Mouse (Mus musculus): ENCODE data around the gene Tmem239. TPM values are rescaled to one million over a fixed set of nuclear protein-coding genes. Genes with fewer than 3 reads are reported as not detected.

The Tmem239 gene
- polyA plus RNA-seq, 1 experiment = not detected

DNA sequence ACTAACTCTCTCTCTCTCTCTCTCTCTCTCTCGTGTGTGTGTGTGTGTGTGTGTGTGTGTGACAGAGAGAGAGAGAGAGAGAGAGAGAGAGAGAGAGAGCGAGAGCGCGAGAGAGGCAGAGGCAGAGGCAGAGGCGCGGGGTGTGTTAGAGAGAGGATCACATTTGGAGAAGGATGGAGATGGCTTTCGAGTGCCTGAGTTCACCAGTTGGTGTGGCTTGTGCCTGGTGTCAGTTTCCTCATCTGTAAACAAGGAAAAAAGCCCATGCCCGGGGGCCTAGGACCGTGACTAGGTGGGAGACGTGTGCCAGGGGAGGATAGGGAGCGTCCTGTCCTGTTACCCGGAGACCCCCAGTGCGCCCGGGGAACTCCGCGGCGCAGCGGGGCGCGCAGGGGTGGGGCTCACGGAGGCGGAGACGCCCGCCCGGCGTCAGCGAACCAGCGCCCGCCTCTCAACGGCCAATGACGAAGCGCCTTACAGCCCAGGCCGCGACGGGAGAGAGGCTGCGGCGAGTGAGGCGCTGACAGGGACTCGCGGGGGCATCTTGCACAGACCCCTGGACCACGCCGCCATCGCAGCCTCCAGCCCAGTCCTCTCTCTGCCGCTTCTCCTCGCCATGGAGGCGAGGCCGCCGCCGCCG lies 43.6 kb downstream of the Tmem239 start, which contains the start of gene Ptpra:
Gene Ptpra, plus strand, starts transcription at position 485 of the 640 bp plus-strand sequence.
- Histone ChIP-seq H3K4me1 (ENCODE audit: control insufficient read depth, insufficient read depth, low read length) (peaks cover 24% of the 10 kb centered on the region), H3K27ac (ENCODE audit: insufficient read depth, low read depth, low read length) (peak within 1 kb of the TSS; percentile 55), H3K4me3 (ENCODE audit: insufficient read depth, low read length) (peak within 1 kb of the TSS; percentile 91)
- TF ChIP-seq CTCF (IDR thresholded peaks at IDR 0.05; ENCODE audit: low read depth, low read length) (no peak), POLR2A (IDR thresholded peaks at IDR 0.05; ENCODE audit: borderline replicate concordance, low read depth, low read length) (no peak)

DNA sequence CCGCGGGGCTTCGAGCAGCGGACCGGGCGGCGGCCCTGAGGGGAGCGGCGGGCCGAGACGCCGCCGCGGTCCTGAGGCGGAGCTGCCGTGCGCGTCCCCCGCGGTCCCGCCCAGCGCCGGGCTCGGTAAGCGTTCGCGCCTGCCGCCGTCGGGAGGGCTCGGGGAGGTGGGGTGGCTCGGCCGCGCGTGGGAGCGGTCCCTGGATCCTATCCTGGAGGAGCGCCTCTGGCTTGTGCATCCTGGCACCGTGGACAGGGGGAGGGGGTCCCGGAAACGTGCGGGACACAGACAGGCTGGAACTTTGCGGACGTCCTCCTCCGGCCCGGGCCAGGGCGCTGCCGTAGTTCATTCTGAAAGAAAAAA lies 44.1 kb downstream of the Tmem239 start:
- TF ChIP-seq CTCF (IDR thresholded peaks at IDR 0.05; ENCODE audit: low read depth, low read length) = no peak
- TF ChIP-seq POLR2A (IDR thresholded peaks at IDR 0.05; ENCODE audit: borderline replicate concordance, low read depth, low read length) = no peak
- Histone ChIP-seq H3K27ac (ENCODE audit: insufficient read depth, low read depth, low read length) (peak overlapping the region; percentile 55), H3K4me3 (ENCODE audit: insufficient read depth, low read length) (peak overlapping the region; percentile 91), H3K4me1 (ENCODE audit: control insufficient read depth, insufficient read depth, low read length) (peaks cover 26% of the 10 kb centered on the region)

DNA sequence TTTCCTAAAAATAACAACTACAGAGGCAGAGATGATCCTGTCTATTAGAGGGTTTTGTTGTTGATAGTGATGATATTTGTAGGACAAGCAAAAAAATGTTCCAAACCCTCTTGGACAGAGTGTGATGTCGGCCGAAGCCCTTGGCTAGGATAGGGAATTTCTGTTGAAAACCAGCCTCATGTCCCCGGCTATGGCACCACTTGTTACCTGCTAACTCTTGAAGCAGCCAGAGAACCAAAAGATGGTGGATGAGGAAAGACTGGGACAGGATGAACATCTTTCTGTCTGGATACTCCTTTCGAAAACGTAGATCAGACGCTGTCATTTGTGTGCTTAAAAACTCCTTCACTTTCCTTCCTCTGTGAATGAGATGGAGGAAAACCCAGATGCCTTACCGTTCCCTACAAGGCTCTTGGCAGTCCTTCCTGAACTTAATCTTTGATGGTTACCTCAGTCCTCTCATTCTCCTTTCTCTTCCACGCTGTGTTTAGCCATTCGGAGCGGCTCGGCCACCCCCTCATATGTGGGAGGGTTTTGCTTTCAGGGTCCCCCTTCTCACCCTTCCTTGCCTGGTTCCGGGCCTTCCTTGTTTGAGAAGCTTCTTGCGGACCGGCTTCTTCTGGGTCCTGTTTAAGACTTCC lies 44.9 kb downstream of the Tmem239 start:
- Histone ChIP-seq H3K27ac (ENCODE audit: insufficient read depth, low read depth, low read length) (peak overlapping the region; percentile 55), H3K4me1 (ENCODE audit: control insufficient read depth, insufficient read depth, low read length) (peaks cover 28% of the 10 kb centered on the region), H3K4me3 (ENCODE audit: insufficient read depth, low read length) (peak overlapping the region; percentile 91)
- TF ChIP-seq CTCF (IDR thresholded peaks at IDR 0.05; ENCODE audit: low read depth, low read length) (no peak), POLR2A (IDR thresholded peaks at IDR 0.05; ENCODE audit: borderline replicate concordance, low read depth, low read length) (no peak)

DNA sequence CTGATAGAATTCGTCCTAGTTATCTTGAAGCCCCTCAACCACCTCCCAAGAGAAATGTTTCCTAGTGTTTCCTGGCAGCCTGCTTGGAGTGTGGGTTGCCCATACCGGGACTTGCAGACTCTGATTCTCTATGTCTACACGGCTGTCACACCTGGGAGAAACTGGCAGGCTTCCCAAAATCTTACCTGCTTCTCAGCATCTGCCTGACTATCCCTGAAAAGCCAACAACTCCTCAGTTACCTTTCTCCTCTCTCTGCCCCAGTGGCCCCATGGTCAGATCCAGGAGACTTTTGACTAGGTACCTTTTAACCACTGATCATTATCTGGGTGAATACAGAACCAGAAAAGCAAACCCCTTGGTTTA lies 45.4 kb downstream of the Tmem239 start:
- TF ChIP-seq POLR2A (IDR thresholded peaks at IDR 0.05; ENCODE audit: borderline replicate concordance, low read depth, low read length) = no peak
- TF ChIP-seq CTCF (IDR thresholded peaks at IDR 0.05; ENCODE audit: low read depth, low read length) = no peak
- peak overlapping the region; percentile 55; the same call in 1 of the 2 replicates for H3K27ac ChIP-seq (ENCODE audit: insufficient read depth, low read depth, low read length)
- H3K4me1 ChIP-seq (ENCODE audit: control insufficient read depth, insufficient read depth, low read length) = peaks cover 28% of the 10 kb centered on the region
- H3K4me3 ChIP-seq (ENCODE audit: insufficient read depth, low read length) = peak overlapping the region; percentile 91

DNA sequence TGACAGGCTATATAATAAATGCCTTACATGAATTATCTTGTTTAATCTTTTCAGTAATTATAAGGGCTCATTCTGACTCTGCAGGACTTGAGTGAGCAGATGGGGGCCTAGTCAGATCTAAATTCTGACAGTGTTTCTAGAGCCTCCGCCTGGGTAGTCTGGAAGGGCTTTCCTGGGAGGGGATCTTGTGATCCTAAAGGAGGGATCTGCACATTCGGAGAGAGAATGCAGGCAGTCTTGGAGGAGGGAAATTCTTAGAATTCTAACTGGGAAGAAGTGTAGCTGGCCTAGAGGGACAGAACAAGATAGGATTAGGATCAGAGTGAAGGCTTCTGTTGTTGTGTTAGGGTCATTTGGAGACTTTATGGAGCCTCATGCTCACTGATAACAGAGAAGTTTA lies 46.0 kb downstream of the Tmem239 start:
- Histone ChIP-seq H3K4me3 (ENCODE audit: insufficient read depth, low read length) (peak overlapping the region; percentile 33), H3K4me1 (ENCODE audit: control insufficient read depth, insufficient read depth, low read length) (peaks cover 28% of the 10 kb centered on the region), H3K27ac (ENCODE audit: insufficient read depth, low read depth, low read length) (peak overlapping the region; percentile 34)
- TF ChIP-seq CTCF (IDR thresholded peaks at IDR 0.05; ENCODE audit: low read depth, low read length) = no peak
- no peak for TF ChIP-seq POLR2A (IDR thresholded peaks at IDR 0.05; ENCODE audit: borderline replicate concordance, low read depth, low read length)

DNA sequence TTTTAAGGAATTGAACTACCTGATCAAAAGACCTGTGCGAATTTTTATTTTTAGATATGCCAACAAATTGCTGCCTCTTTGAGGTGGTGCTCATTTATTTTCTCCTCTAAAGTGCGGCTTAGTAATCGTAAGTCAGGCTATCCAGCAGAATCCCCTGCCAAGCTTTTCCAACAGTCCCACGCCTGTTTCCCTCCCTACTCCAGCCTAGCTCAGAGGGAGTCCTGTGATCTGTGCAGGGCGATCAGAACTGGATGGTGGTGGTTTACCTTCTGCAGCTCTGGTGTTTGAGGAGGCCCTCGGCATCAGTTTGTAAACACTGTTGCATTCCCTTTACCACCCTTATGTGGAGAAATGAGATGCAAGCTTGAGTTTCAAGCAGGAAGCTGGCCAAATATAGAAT lies 47.1 kb downstream of the Tmem239 start:
- H3K4me1 ChIP-seq (ENCODE audit: control insufficient read depth, insufficient read depth, low read length) = peaks cover 30% of the 10 kb centered on the region
- peak overlapping the region; percentile 94 for H3K27ac ChIP-seq (ENCODE audit: insufficient read depth, low read depth, low read length)
- no peak for TF ChIP-seq POLR2A (IDR thresholded peaks at IDR 0.05; ENCODE audit: borderline replicate concordance, low read depth, low read length)
- no peak for TF ChIP-seq CTCF (IDR thresholded peaks at IDR 0.05; ENCODE audit: low read depth, low read length)
- peak overlapping the region; percentile 59 for H3K4me3 ChIP-seq (ENCODE audit: insufficient read depth, low read length)

DNA sequence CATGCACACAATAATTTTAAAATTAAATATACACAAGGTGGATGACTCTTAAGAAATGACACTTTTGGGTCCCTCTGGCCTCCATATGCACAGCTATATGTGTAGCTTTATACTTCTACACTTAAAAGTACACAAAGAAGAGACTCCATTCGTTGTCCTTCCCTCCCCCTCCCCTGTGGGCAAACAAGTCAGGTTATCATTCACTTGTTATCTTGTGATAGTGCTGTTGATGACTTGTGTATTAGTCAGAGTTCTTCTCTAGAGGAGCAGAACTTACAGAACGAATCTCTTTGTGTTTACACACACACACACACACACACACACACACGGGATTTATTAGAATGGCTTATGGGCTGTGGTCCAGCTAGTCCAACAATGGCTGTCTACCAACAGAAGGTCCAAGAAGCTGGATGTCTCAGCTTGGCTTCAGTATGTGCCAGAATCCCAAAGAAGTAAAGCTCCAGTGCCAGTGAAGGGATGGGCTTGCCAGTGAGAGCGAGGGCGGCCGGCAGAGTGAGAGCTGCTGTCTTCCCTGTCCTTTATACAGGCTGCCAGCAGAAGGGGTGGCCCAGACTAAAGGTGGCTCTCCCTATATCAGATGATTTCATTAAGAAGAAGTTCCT lies 48.6 kb downstream of the Tmem239 start:
- H3K4me3 ChIP-seq (ENCODE audit: insufficient read depth, low read length) = no peak overlapping the region
- no peak for TF ChIP-seq POLR2A (IDR thresholded peaks at IDR 0.05; ENCODE audit: borderline replicate concordance, low read depth, low read length)
- no peak for TF ChIP-seq CTCF (IDR thresholded peaks at IDR 0.05; ENCODE audit: low read depth, low read length)
- peaks cover 30% of the 10 kb centered on the region for H3K4me1 ChIP-seq (ENCODE audit: control insufficient read depth, insufficient read depth, low read length)
- no peak overlapping the region for H3K27ac ChIP-seq (ENCODE audit: insufficient read depth, low read depth, low read length)

Other genes starting within 250 kb of the Tmem239 start
- gene Snrpb, start 227.1 kb upstream of the Tmem239 start, polyA plus RNA-seq (2012; ENCODE audit: insufficient read depth, insufficient read length, missing spikeins) = 154 and 166 TPM in 2 replicates
- not detected in 2 replicates for gene Tmc2, start 211.3 kb upstream of the Tmem239 start, polyA plus RNA-seq (2012; ENCODE audit: insufficient read depth, insufficient read length, missing spikeins)
- 46.4 and 51.8 TPM in 2 replicates for gene Nop56, start 132.0 kb upstream of the Tmem239 start, polyA plus RNA-seq (2012; ENCODE audit: insufficient read depth, insufficient read length, missing spikeins)
- 162 and 179 TPM in 2 replicates for gene Idh3b, start 121.9 kb upstream of the Tmem239 start, polyA plus RNA-seq (2012; ENCODE audit: insufficient read depth, insufficient read length, missing spikeins)
- gene Ebf4, start 111.3 kb upstream of the Tmem239 start, polyA plus RNA-seq (2012; ENCODE audit: insufficient read depth, insufficient read length, missing spikeins) = not detected in 2 replicates
- 0.33 TPM in 1 of 2 replicates, not detected in the other for gene Cpxm1, start 8.9 kb upstream of the Tmem239 start, polyA plus RNA-seq (2012; ENCODE audit: insufficient read depth, insufficient read length, missing spikeins)
- gene Gm28372, start 1.2 kb upstream of the Tmem239 start, polyA plus RNA-seq (2012; ENCODE audit: insufficient read depth, insufficient read length, missing spikeins) = not detected in 2 replicates
- not detected in 2 replicates for gene 1700020A23Rik, start 1.2 kb upstream of the Tmem239 start, polyA plus RNA-seq (2012; ENCODE audit: insufficient read depth, insufficient read length, missing spikeins)
- 121 and 124 TPM in 2 replicates for gene Vps16, start 17.9 kb downstream of the Tmem239 start, polyA plus RNA-seq (2012; ENCODE audit: insufficient read depth, insufficient read length, missing spikeins)
- 14.1 and 15.7 TPM in 2 replicates for gene Pced1a, start 18.2 kb downstream of the Tmem239 start, polyA plus RNA-seq (2012; ENCODE audit: insufficient read depth, insufficient read length, missing spikeins)
- 195 and 229 TPM in 2 replicates for gene Ptpra, start 43.8 kb downstream of the Tmem239 start, polyA plus RNA-seq (2012; ENCODE audit: insufficient read depth, insufficient read length, missing spikeins)
- gene Mrps26, start 157.3 kb downstream of the Tmem239 start, polyA plus RNA-seq (2012; ENCODE audit: insufficient read depth, insufficient read length, missing spikeins) = 28.3 and 30.0 TPM in 2 replicates
- gene Oxt, start 169.7 kb downstream of the Tmem239 start, polyA plus RNA-seq (2012; ENCODE audit: insufficient read depth, insufficient read length, missing spikeins) = not detected in 2 replicates
- gene Avp, start 176.1 kb downstream of the Tmem239 start, polyA plus RNA-seq (2012; ENCODE audit: insufficient read depth, insufficient read length, missing spikeins) = not detected in 2 replicates
- 4.4 and 6.1 TPM in 2 replicates for gene Fastkd5, start 223.5 kb downstream of the Tmem239 start, polyA plus RNA-seq (2012; ENCODE audit: insufficient read depth, insufficient read length, missing spikeins)
- gene Ubox5, start 223.6 kb downstream of the Tmem239 start, polyA plus RNA-seq (2012; ENCODE audit: insufficient read depth, insufficient read length, missing spikeins) = 5.0 and 6.1 TPM in 2 replicates
- 2.8 and 3.3 TPM in 2 replicates for gene Lzts3, start 236.3 kb downstream of the Tmem239 start, polyA plus RNA-seq (2012; ENCODE audit: insufficient read depth, insufficient read length, missing spikeins)